Mouse (Mus musculus): ENCODE measurements around the gene Ccnt1.
"Not testable (repeated sequence)": the region's sequence is repeated elsewhere in the genome, so short reads cannot be mapped to it uniquely, and the experiment has no call there.

Ccnt1 gene

DNA sequence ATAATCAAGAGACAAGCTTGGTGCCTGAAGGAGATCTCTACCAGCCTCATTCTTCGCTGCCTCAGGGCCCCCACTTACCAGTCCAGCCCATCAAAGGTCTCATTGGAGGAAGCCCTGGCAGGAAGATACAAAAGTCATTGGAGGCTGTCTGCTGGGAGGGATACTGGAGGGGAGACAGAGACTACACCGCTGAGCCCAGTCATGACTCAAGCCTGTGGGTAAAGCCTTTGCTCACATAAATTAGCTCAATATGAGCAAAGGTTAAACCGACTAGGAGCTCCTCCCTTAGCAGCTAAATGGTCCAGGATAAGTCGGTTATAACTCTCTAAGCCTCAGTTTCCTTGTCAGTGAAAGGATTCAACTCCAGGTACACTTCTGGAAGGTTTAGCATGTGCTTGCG lies 24.3 kb upstream of the Ccnt1 start:
- DNase-seq (ENCODE audit: low read depth, low spot score) = no peak

- no peak for DNase-seq (ENCODE audit: low read depth, low spot score)
These were observed 23.5 kb upstream of the Ccnt1 start for GRCm38 (mm10) chr15:98594193-98594592.

DNA sequence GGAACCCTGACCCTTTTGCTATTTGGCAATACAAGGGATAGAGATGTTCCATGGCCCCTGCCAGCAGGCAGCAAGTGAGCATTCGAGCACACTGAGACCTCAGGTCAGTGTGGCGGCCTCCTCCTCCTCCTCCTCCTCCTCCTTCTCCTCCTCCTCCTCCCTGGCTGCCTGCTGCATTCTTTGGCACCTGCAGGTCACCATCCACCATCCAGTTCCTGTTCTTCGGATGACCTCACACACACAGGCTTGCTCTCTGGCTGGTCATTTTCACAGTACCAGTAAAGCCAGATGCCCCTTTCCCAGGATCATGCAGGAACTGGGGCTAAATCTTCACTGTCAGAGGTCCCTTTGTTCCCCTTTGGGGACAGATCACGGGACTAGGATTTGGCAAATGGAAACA lies 20.7 kb upstream of the Ccnt1 start:
- no peak for DNase-seq (ENCODE audit: low read depth, low spot score)

- DNase-seq (ENCODE audit: low read depth, low spot score) = no peak
These were observed 19.1 kb upstream of the Ccnt1 start for GRCm38 (mm10) chr15:98589640-98590336.

- no peak for DNase-seq (ENCODE audit: low read depth, low spot score)
These were observed 17.0 kb upstream of the Ccnt1 start for GRCm38 (mm10) chr15:98587751-98588150.

GRCm38 (mm10) chr15:98586141-98586540 lies 15.4 kb upstream of the Ccnt1 start:
- DNase-seq (ENCODE audit: low read depth, low spot score) = not testable (repeated sequence)

DNA sequence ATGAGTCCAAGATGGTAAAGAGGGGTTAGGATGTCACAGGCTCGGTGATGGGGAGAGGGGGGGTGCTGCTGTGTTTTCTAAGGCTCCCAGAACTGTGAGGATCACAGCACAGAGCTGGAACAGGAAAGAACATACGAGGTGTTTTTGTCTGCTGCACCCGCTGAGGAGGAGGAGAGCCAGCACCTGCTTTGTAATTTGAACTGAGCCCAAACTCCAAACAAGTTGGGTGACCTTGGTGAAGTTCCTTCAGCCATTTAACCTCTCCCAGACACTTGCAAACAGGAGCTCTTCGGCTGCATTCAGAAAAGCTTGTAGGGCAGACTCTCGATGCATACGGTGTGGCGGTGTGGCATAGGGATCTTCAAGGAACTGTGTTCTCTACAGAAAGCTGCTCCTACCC lies 14.7 kb upstream of the Ccnt1 start:
- no peak for DNase-seq (ENCODE audit: low read depth, low spot score)

- no peak for DNase-seq (ENCODE audit: low read depth, low spot score)
These were observed 12.3 kb upstream of the Ccnt1 start for GRCm38 (mm10) chr15:98582996-98583395.

DNA sequence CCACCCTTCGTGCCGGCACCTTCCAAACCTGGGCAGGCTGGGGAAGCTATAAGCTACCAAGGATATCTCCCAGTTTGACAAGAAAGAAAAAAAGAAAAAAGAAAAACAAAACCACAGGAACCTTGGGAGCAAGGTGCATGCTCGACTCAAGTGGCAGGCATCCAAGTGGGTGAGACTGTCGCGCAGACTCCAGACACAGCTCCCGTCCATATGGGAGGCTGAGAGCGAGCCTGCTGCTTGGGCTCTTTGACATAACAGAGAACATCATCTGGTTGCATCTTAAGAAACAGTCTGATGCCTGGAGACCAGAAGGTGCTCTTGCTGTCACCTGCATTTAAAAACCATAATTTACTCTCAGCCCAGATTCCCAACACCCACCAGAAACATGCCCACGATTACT lies 11.7 kb upstream of the Ccnt1 start:
- no peak for DNase-seq (ENCODE audit: low read depth, low spot score)

- DNase-seq (ENCODE audit: low read depth, low spot score) = peak; percentile 85
These were observed 9.2 kb upstream of the Ccnt1 start for GRCm38 (mm10) chr15:98579795-98580464.

GRCm38 (mm10) chr15:98579310-98579709 lies 8.6 kb upstream of the Ccnt1 start:
- no peak for DNase-seq (ENCODE audit: low read depth, low spot score)

GRCm38 (mm10) chr15:98573293-98573692 lies 2.6 kb upstream of the Ccnt1 start:
- DNase-seq (ENCODE audit: low read depth, low spot score) = no peak

DNA sequence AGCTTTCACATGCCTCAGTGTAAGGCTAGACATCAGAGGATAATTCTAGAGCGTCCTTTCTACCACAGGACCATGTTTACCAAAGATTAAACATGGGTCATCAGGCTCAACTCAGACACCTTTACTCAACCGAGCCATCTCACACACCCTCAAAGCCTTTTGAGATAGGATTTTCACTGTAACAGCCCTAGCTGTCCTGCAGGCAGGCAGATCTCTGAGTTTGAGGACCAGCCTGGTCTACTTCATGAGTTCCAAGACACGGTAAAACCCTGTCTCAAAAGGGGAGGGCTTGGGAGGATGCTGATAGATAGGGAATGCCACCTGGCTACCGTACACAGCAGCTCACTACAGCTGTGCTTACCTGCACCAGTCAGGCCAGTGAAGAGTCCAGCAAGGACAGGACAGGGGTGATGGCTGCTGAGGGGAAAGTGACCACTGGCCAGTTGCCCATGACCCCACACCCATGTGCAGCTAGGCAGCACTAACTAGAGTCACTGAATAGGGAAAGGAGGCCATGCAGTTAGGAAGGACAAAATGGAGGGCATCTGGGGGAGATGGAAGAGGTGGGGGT lies 843 bp downstream of the Ccnt1 start:
- no peak for DNase-seq (ENCODE audit: low read depth, low spot score)

- no peak for DNase-seq (ENCODE audit: low read depth, low spot score)
These were observed 1.5 kb downstream of the Ccnt1 start for GRCm38 (mm10) chr15:98569216-98569615.

DNA sequence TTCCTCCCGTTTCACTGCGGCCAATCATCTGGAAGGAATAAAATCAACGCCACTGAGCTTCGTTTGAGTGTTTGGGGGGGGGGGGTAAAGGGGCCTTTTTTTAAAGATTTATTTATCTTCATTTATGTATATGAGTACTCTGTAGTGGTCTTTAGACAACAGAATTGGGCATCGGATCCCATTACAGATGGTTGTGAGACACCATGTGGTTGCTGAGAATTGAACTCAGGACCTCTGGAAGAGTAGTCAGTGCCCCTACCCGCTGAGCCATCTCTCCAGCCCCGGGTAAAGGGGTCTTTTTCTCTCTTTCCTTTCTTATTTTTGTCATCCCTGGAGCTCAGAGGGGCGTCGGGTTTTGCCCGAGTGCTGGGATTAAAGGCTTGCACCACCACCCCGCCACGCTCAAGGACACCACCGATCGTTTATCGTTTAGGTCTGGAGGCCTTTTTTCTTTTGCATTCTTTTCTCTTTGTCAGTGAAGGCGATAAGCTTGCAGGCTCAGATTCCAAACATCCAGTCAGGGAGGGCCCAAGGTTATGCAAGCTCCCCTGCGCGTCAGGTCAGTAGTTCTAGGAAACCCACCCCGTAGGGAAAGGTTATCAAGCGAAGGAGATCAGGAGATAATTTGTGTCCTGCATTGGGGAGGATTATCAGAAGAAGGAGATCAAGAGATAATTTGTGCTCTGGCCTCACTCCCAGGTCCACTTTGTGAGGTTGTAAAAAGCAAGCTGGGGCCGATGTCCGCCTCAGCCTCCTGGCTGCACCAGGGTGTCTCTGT lies 2.3 kb downstream of the Ccnt1 start:
- DNase-seq (ENCODE audit: low read depth, low spot score) = no peak

DNA sequence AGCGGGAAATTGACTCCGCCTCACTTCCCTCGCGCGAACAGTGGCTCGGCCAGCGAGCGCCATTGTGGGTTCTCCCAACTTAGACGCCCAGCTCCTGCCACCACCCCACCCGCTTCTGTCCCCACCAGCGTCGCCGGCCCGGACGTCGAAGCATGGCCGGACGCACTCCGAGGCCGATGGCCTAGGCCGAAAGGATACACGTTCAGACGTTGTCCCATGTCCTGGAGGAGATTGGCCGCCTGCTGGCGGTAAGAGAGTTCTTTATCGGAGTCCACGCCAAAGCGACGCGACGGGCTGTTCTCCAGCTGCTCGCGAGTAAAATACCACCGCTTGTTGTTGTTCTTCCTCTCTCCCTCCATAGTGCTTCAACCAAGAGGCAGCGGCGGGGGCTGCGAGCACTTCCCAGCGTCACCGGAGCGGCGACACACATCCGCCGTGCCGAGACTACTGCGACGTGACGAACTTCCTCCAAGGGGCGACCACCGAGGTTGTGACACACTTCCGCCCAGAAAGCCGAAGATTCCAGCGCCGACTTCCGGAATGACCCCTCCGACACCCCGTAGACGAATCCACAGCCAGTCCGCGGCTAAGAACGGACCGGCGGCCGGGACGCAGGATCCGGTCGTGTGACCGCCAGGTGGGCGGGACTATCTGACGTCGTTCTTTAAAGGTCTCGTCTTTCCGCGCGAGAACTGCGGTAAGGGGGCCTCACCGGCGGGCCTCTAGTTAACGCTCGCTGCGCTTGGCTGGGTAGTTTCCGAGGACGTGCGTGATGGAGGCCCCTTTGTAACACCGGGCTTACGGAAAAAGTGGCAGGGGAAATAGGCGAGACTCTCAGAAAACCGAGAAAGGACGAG lies 3.2 kb downstream of the Ccnt1 start:
- peak; percentile 99 for DNase-seq (ENCODE audit: low read depth, low spot score)

DNA sequence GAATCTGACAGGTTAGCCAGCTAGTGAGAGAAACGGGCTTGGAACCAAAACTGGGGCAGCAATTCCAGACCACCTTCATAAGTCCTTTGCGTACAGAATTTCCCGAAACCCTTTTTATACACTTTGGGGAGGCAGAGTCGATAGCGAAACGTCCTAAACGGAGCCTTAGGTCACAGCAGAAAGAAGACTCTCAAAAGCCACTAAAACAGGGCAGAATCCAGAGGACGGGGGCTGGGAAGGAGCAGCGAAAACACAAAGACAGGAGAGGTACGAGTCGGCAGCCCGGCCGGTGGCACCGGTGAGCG lies 3.8 kb downstream of the Ccnt1 start:
- no peak for DNase-seq (ENCODE audit: low read depth, low spot score)

- DNase-seq (ENCODE audit: low read depth, low spot score) = no peak
These were observed 13.5 kb downstream of the Ccnt1 start for GRCm38 (mm10) chr15:98557186-98557585.

GRCm38 (mm10) chr15:98555881-98556280 lies 14.8 kb downstream of the Ccnt1 start:
- no peak for DNase-seq (ENCODE audit: low read depth, low spot score)

GRCm38 (mm10) chr15:98552758-98553157 lies 18.0 kb downstream of the Ccnt1 start:
- no peak for DNase-seq (ENCODE audit: low read depth, low spot score)

- DNase-seq (ENCODE audit: low read depth, low spot score) = no peak
These were observed 23.9 kb downstream of the Ccnt1 start for GRCm38 (mm10) chr15:98546843-98547242.

DNA sequence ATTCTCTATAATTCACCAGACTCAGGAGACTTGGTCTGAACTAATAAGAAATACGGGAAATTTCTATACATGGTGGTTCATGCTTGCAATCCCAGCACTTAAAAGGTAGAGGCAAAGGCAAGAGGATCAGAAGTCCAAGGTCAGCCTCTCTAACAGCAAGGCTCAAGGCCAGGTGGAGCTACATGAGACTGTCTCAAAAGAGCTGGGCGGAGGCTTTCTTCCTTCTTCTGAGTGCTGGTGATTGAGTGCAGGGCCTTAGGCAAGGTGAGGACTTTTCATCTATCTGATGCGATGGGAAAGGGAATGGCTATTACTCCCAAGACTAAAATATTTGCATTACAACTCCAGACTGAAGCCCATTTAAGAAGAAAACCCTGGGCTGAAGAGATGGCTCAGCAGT lies 25.6 kb downstream of the Ccnt1 start:
- DNase-seq (ENCODE audit: low read depth, low spot score) = no peak
